Mouse (Mus musculus) C2C12 (cell line): ENCODE measurements around the gene Spz1. TPM values are rescaled to one million over a fixed set of nuclear protein-coding genes. Genes with fewer than 3 reads are reported as not detected.
"Not testable (repeated sequence)": the region's sequence is repeated elsewhere in the genome, so short reads cannot be mapped to it uniquely, and the experiment has no call there.

Experiments used
- H3K27me3 ChIP-seq: one replicate; pipeline ENCODE4 v1.6.1; 2011; ENCODE audit not compliant: control insufficient read depth, insufficient read depth, insufficient read length
- H3K36me3 ChIP-seq: one replicate; pipeline ENCODE4 v1.6.1; 2011; ENCODE audit not compliant: control insufficient read depth, insufficient read depth
- H3K4me3 ChIP-seq: one replicate; pipeline ENCODE4 v1.5.1; 2011; ENCODE audit warnings: mild to moderate bottlenecking, control low read depth; ENCODE audit not compliant: poor library complexity, insufficient read depth, severe bottlenecking
- H3K79me2 ChIP-seq: one replicate; pipeline ENCODE4 v1.6.1; 2011; ENCODE audit not compliant: control insufficient read depth, insufficient read depth
- H3K79me3 ChIP-seq: one replicate; pipeline ENCODE4 v1.6.1; 2011; ENCODE audit warnings: low read depth, control low read depth
- H3ac ChIP-seq: one replicate; pipeline ENCODE3; 2011; ENCODE audit warnings: low read depth; ENCODE audit not compliant: control insufficient read depth, insufficient read length
- CEBPB ChIP-seq: IDR thresholded peaks from one replicate; pipeline ENCODE4 v1.6.1; 2011; ENCODE audit warnings: low read depth, mild to moderate bottlenecking, control low read depth, moderate library complexity
- CTCF ChIP-seq: IDR thresholded peaks from one replicate; pipeline ENCODE4 v1.5.1; 2011; ENCODE audit not compliant: control insufficient read depth, insufficient read depth, insufficient read length
- FOSL1 ChIP-seq: IDR thresholded peaks from one replicate; pipeline ENCODE4 v1.8.0; 2011; ENCODE audit warnings: mild to moderate bottlenecking, low read length; ENCODE audit not compliant: poor library complexity, insufficient read depth, severe bottlenecking
- MAX ChIP-seq: IDR thresholded peaks from one replicate; pipeline ENCODE4 v1.6.1; 2011; ENCODE audit warnings: mild to moderate bottlenecking, control low read depth
- MYOD1 ChIP-seq: IDR thresholded peaks from one replicate; pipeline ENCODE4 v1.6.1; 2011; ENCODE audit warnings: low read depth; ENCODE audit not compliant: control insufficient read depth, insufficient read length
- MYOG ChIP-seq: IDR thresholded peaks from one replicate; pipeline ENCODE4 v1.6.1; 2011; ENCODE audit not compliant: control insufficient read depth, insufficient read length; ENCODE audit errors: extremely low read depth
- USF1 ChIP-seq: IDR thresholded peaks from one replicate; pipeline ENCODE4 v1.6.1; 2011; ENCODE audit warnings: low read depth, mild to moderate bottlenecking, control low read depth, moderate library complexity
- polyA plus RNA-seq: library from polyadenylated mRNA; unstranded; fragments of >200 nt; fragmentation: generic; extraction: Trizol; gene quantifications from one replicate; pipeline ENCODE4 v1.2.1, GENCODE M21; 2012; ENCODE audit warnings: missing spikeins

Spz1 gene
- polyA plus RNA-seq, 1 experiment, result 0.06 TPM

DNA sequence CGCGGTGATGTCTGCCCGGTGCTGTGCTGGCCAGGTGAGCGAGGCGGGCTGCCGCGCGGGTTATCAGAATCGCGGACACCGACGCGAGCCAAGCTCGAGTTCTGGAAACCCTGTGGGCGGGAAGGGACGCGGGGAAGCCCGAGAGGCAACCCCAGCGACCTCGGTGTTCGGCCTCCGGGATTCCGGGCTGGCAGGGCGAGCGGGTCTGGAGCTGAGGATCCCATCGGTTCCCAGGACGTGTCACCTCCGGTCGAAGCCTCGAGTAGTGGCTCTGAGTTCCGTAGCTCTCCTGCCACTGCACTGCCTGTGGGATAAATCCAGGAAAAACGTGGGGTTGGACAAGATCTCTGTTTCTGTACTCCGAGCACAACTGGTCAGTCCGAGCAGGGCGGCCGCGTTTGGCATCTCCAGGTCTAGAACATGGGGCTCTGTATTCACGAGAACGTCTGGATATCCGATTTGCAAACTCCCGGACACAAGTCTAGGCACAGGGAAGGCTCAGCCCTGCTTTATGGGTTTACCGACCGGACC lies 35.3 kb upstream of the Spz1 start:
- H3K79me2 ChIP-seq, result no peaks in the 10 kb centered on the region
- H3K79me3 ChIP-seq, result no peaks in the 10 kb centered on the region
- peak overlapping the region; percentile 41 for H3K4me3 ChIP-seq
- TF ChIP-seq CEBPB (no peak), FOSL1 (no peak), CTCF (no peak), MAX (no peak), MYOD1 (no peak), MYOG (no peak), USF1 (no peak)
- no peaks in the 10 kb centered on the region for H3K36me3 ChIP-seq
- H3ac ChIP-seq, result peak overlapping the region; percentile 84
- no peaks in the 10 kb centered on the region for H3K27me3 ChIP-seq

DNA sequence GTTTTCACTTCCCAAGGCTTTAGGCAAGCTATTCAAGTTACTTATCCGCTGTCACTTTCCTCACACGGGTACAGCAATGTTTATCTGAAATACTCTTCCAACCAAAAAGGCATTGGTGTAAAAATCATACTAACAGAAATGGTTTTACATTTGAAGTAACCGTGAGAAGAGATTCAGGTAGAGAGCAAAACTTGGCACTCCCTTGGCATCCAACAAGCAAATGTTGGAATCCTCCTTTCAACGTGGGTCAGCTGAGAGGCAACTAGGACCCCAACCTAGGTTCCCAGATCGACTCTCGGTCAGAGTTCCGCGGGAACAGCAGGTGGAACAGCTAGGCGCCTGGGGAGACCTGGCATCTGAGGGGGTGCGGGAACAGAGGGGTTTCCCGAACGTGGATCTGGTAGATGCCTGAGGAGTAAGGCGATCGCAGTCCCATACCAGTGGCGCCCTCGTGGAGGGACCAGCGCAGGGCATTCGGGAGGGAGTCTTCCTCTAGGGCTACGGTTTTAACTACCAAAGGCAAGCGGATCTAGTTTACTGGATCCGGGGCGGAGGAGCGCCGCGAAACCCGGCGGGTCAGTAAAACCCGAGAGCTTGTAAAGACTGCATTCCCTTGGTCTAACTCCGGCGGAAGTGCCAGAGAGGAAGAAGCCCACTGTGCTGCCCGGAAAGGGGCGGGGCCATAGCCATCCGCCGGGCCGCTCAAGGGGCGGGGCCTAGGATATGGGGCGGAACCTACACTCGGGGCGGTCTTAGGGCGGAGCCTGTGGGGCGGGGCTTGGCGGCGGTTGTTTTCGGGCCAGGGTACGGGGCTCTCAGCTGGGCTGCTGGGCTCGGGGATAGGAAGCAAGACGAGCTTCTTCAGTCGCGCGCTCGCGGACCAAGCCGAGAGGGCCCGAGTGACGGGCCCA lies 34.6 kb upstream of the Spz1 start, which contains the start of gene Serinc5:
Serinc5 (plus strand) TSS at position 781 of the 911 bp plus-strand sequence.
- Histone ChIP-seq H3K27me3 (no peaks in the 10 kb centered on the region), H3K79me2 (no peaks in the 10 kb centered on the region), H3K4me3 (peak within 1 kb of the TSS; percentile 41), H3ac (peak within 1 kb of the TSS; percentile 87), H3K36me3 (no peaks in the 10 kb centered on the region), H3K79me3 (no peaks in the 10 kb centered on the region)
- TF ChIP-seq USF1 (no peak), CEBPB (no peak), MYOG (no peak), MAX (no peak), FOSL1 (no peak), MYOD1 (no peak), CTCF (no peak)

GRCm38 (mm10) chr13:92609486-92610310 lies 33.7 kb upstream of the Spz1 start:
- Histone ChIP-seq H3K36me3 (no peaks in the 10 kb centered on the region), H3K4me3 (no peak overlapping the region), H3K79me2 (no peaks in the 10 kb centered on the region), H3ac (no peak overlapping the region), H3K27me3 (no peaks in the 10 kb centered on the region), H3K79me3 (no peaks in the 10 kb centered on the region)
- TF ChIP-seq MYOD1, result no peak
- TF ChIP-seq CEBPB, result no peak
- no peak for TF ChIP-seq CTCF
- TF ChIP-seq MYOG, result no peak
- TF ChIP-seq MAX, result no peak
- TF ChIP-seq FOSL1, result no peak
- no peak for TF ChIP-seq USF1

DNA sequence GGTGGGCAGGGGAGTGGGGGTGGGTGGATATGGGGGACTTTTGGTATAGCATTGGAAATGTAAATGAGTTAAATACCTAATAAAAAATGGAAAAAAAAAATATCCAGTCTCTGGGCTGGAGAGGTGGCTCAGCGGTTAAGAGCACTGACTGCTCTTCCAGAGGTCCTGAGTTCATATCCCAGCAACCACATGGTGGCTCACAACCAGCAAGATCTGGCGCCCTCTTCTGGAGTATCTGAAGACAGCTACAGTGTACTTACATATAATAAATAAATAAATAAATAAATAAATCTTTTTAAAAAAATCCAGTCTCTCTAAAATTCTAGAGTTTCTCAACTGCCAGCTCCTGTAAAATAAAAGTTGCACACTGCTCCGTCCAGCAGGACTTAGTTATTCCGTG lies 29.3 kb upstream of the Spz1 start:
- not testable (repeated sequence) for H3ac ChIP-seq, H3K79me3 ChIP-seq, H3K4me3 ChIP-seq, H3K27me3 ChIP-seq, H3K36me3 ChIP-seq, H3K79me2 ChIP-seq

DNA sequence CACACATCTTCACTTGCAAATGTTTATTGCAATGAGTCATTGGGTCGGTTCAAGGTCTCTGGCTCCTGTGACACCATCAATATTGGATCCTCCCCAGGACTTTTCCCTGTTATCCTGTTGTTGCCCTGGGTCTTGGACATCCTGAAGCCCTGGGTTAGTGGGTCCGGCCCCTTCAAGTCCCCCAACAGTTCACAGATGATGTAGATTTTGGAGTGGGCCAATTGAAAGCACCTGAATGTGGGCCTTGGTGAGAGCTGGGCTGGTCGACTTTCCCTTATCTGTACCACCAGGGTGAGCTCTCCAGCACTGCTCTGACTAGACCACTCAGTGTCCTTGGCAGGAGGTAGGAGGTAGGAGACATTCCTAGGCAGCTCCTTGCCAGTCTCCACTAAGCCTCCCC lies 19.5 kb upstream of the Spz1 start:
- no peak for TF ChIP-seq MYOG
- no peak for TF ChIP-seq CTCF
- TF ChIP-seq MAX, result no peak
- TF ChIP-seq USF1, result no peak
- no peak for TF ChIP-seq FOSL1
- TF ChIP-seq CEBPB, result no peak
- no peak for TF ChIP-seq MYOD1
- Histone ChIP-seq H3K36me3 (no peaks in the 10 kb centered on the region), H3ac (no peak overlapping the region), H3K27me3 (no peaks in the 10 kb centered on the region), H3K79me2 (no peaks in the 10 kb centered on the region), H3K79me3 (no peaks in the 10 kb centered on the region), H3K4me3 (no peak overlapping the region)
